Mouse (Mus musculus): ENCODE measurements around the gene Akap9.

DNA sequence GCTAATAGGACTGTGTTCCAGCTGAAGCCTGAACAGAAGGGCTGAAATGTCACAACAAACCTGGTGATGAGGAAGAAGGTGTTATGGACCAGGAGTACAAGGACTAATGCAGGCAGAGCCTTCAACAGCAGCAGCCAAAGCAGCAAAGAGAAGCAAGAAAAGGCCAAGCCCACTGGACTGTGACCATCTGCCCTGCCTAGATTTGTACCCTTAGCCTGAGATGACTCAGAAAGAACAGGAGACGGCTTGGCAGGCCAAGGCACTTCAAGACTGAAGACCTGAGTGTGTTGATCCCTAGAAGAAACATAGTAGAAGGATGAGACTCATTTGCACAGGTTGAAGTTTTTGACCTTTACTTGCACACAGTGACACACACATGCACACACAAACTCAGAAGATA is 62.6 kb downstream of the Akap9 start:
- no peak for TF ChIP-seq EP300 (IDR thresholded peaks at IDR 0.05; ENCODE audit: low read depth)
- no peak for TF ChIP-seq CTCF (IDR thresholded peaks at IDR 0.05; ENCODE audit: low read depth)

All from liver, postnatal 0 days (tissue).